Mouse (Mus musculus) brain, embryonic 14.5 days (tissue): ENCODE data around the gene 1700113H08Rik.

Source experiments
- CTCF ChIP-seq: fragments of 200-500 bp; IDR thresholded peaks from 2 replicates; pipeline ENCODE4 v1.5.1; 2012; ENCODE audit warnings: inconsistent platforms, mild to moderate bottlenecking, moderate library complexity, borderline replicate concordance; ENCODE audit not compliant: insufficient read depth, insufficient read length; ENCODE audit errors: extremely low read depth
- POLR2A ChIP-seq: fragments of 200-500 bp; IDR thresholded peaks from 2 replicates; pipeline ENCODE4 v1.6.1; 2012; ENCODE audit warnings: mild to moderate bottlenecking, inconsistent platforms, borderline replicate concordance; ENCODE audit not compliant: poor library complexity, insufficient read depth, insufficient read length, severe bottlenecking; ENCODE audit errors: extremely low read depth

DNA sequence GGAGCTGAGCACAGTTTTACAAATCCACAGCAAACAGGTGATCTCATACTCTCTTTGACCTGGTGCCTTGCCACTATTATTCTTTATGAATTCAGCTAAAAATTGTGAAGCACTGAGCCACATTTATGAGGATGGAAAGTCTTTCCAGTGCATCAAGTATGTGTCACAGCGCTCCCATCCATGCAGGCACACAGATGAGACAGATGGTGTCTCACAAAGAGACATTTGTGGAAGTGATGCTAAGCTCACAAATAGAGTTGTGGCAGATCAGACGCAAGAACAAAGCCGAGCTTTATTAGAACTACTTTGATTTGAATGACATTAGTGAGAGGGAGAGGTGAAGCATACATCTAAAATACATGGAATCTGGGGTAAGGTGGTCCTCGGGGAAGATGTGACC, 153.2 kb downstream of the 1700113H08Rik start:
- TF ChIP-seq CTCF (no peak), POLR2A (no peak)
